Mouse (Mus musculus): ENCODE data around the gene Tmtc2.

DNA sequence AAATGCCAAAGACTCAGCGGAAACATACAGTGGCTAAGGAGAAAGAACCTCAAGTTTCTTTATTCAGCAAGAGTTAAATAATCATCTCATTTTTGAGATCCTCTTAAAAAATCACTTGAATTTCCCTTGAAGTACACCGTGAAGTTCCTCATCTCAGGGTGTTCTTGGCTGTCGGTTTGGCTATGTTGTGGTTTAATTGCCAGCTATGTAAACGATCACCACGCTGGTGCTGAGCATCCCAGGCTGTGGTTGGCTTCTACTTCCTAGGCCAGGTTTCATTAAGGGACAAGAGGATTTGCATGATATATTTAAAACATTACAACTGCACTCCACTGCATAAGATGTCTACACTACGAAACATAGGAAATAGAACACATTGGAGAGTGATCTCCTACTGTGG is 348.5 kb downstream of the Tmtc2 start:
- TF ChIP-seq CTCF (IDR thresholded peaks at IDR 0.05; ENCODE audit: low read depth) (no peak), EP300 (IDR thresholded peaks at IDR 0.05; ENCODE audit: low read depth) (no peak)
